Mouse (Mus musculus) CH12.LX (cell line): ENCODE measurements at regions not wholly inside any gene's neighbourhood (a gene's known extent, or its start where the extent isn't known, plus 50 kb on each side); places are given as distances from the start of the nearest gene placed in this dataset.
A peak's percentile ranks its signal among the peaks of the same experiment; 100 is the strongest.

Experiments
- DNase-seq: peaks from one replicate; pipeline ENCODE4 v3.0.0-alpha.2; 2013; ENCODE audit errors: extremely low read depth
- H3K27ac ChIP-seq: 2 replicates; pipeline ENCODE4 v1.5.1; 2012; ENCODE audit warnings: low read depth, mild to moderate bottlenecking, control low read depth, moderate library complexity; ENCODE audit not compliant: insufficient read depth
- H3K27me3 ChIP-seq: replicated peaks from 2 replicates; pipeline ENCODE3; 2012; ENCODE audit warnings: inconsistent platforms
- H3K36me3 ChIP-seq, 2 experiments: replicated peaks in 1 of 2; 2 replicates each; pipeline versions ENCODE3 to v1.6.1; 2012; ENCODE audit warnings: inconsistent platforms in 1 of 2, low read length in 1 of 2, mild to moderate bottlenecking in 1 of 2, mixed read lengths in 1 of 2, moderate library complexity in 1 of 2; ENCODE audit not compliant: control insufficient read depth in 1 of 2, insufficient read depth in 1 of 2
- H3K4me1 ChIP-seq, 2 experiments: 2 replicates each; pipeline ENCODE4 v1.6.1; 2012; ENCODE audit warnings: inconsistent platforms in 1 of 2, moderate library complexity in 1 of 2; ENCODE audit not compliant: insufficient read depth in 2 of 2, control insufficient read depth in 1 of 2
- H3K4me2 ChIP-seq: 2 replicates; pipeline ENCODE4 v1.6.1; 2012; ENCODE audit warnings: low read depth, mild to moderate bottlenecking, control low read depth; ENCODE audit not compliant: poor library complexity, insufficient read depth, severe bottlenecking
- H3K4me3 ChIP-seq, 3 experiments: fragments of 150-350 bp in 1 of 3; sonication (generic) in 1 of 3; replicated peaks in 1 of 3; 2 replicates each; pipeline versions ENCODE3 to v1.5.1; 2011 to 2012; ENCODE audit warnings: low read depth in 2 of 3, low read length in 2 of 3, mild to moderate bottlenecking in 2 of 3, moderate library complexity in 2 of 3, control low read depth in 1 of 3, improper control_type of control experiment in 1 of 3, inconsistent platforms in 1 of 3, mixed read lengths in 1 of 3; ENCODE audit not compliant: poor library complexity in 1 of 3
- H3K79me2 ChIP-seq: replicated peaks from 2 replicates; pipeline ENCODE4 v1.6.1; 2012; ENCODE audit warnings: mild to moderate bottlenecking, moderate library complexity; ENCODE audit not compliant: control insufficient read depth, poor library complexity, insufficient read depth, severe bottlenecking; ENCODE audit errors: extremely low read depth
- H3K9ac ChIP-seq: 2 replicates; pipeline ENCODE4 v1.6.1; 2012; ENCODE audit warnings: low read depth, mild to moderate bottlenecking, control low read depth, moderate library complexity; ENCODE audit not compliant: insufficient read depth
- H3K9me3 ChIP-seq: replicated peaks from 2 replicates; pipeline ENCODE3; 2012; ENCODE audit warnings: low read length, inconsistent platforms, mixed read lengths
- BHLHE40 ChIP-seq: IDR thresholded peaks from 2 replicates; pipeline ENCODE4 v1.6.1; 2011; ENCODE audit warnings: mild to moderate bottlenecking, low read depth, low read length, improper control_type of control experiment
- CHD1 ChIP-seq: IDR thresholded peaks from 2 replicates; pipeline ENCODE4 v1.6.1; 2012; ENCODE audit warnings: low read depth, low read length, improper control_type of control experiment, inconsistent platforms
- CHD2 ChIP-seq: IDR thresholded peaks from 2 replicates; pipeline ENCODE4 v1.6.1; 2011; ENCODE audit warnings: low read length, improper control_type of control experiment
- CTCF ChIP-seq, 2 experiments: IDR thresholded peaks in 1 of 2; conservative IDR thresholded peaks in 1 of 2; 2 replicates each; pipeline ENCODE4 v1.5.1; 2011 to 2012; ENCODE audit warnings: low read depth in 2 of 2, low read length in 2 of 2, improper control_type of control experiment in 1 of 2, inconsistent platforms in 1 of 2, mild to moderate bottlenecking in 1 of 2, moderate library complexity in 1 of 2
- E2F4 ChIP-seq: IDR thresholded peaks from 2 replicates; pipeline ENCODE4 v1.6.1; 2011; ENCODE audit warnings: low read depth, low read length, improper control_type of control experiment; ENCODE audit not compliant: insufficient replicate concordance
- ELF1 ChIP-seq: IDR thresholded peaks from 2 replicates; pipeline ENCODE4 v1.6.1; 2014; ENCODE audit warnings: low read depth, mild to moderate bottlenecking, inconsistent platforms, low read length, improper control_type of control experiment
- ETS1 ChIP-seq: conservative IDR thresholded peaks from 2 replicates; pipeline ENCODE4 v1.6.1; 2012; ENCODE audit warnings: low read depth, mild to moderate bottlenecking, inconsistent platforms, low read length, improper control_type of control experiment, moderate library complexity
- GABPA ChIP-seq: IDR thresholded peaks from 2 replicates; pipeline ENCODE4 v1.6.1; 2012; ENCODE audit warnings: low read depth, low read length, improper control_type of control experiment, inconsistent platforms; ENCODE audit not compliant: insufficient replicate concordance
- HCFC1 ChIP-seq: IDR thresholded peaks from 2 replicates; pipeline ENCODE4 v1.6.1; 2012; ENCODE audit warnings: low read depth, mild to moderate bottlenecking, inconsistent platforms, low read length, improper control_type of control experiment
- IRF4 ChIP-seq: IDR thresholded peaks from 2 replicates; pipeline ENCODE4 v1.6.1; 2014; ENCODE audit warnings: low read depth, mild to moderate bottlenecking, inconsistent platforms, low read length, improper control_type of control experiment
- JUN ChIP-seq: IDR thresholded peaks from 2 replicates; pipeline ENCODE4 v1.6.1; 2011; ENCODE audit warnings: low read depth, mild to moderate bottlenecking, low read length, improper control_type of control experiment, moderate library complexity; ENCODE audit not compliant: insufficient read depth
- JUND ChIP-seq: conservative IDR thresholded peaks from 2 replicates; pipeline ENCODE4 v1.6.1; 2011; ENCODE audit warnings: low read depth, low read length, improper control_type of control experiment
- KAT2A ChIP-seq: IDR thresholded peaks from 2 replicates; pipeline ENCODE4 v1.6.1; 2012; ENCODE audit warnings: low read length, improper control_type of control experiment, inconsistent platforms; ENCODE audit not compliant: insufficient replicate concordance
- MAX ChIP-seq: IDR thresholded peaks from 2 replicates; pipeline ENCODE4 v1.6.1; 2011; ENCODE audit warnings: low read length, improper control_type of control experiment
- MAZ ChIP-seq: IDR thresholded peaks from 2 replicates; pipeline ENCODE4 v1.6.1; 2012; ENCODE audit warnings: low read depth, mild to moderate bottlenecking, inconsistent platforms, low read length, improper control_type of control experiment, moderate library complexity
- MEF2A ChIP-seq: IDR thresholded peaks from 2 replicates; pipeline ENCODE4 v1.6.1; 2014; ENCODE audit warnings: low read depth, mild to moderate bottlenecking, inconsistent platforms, low read length, improper control_type of control experiment, borderline replicate concordance
- MXI1 ChIP-seq: IDR thresholded peaks from 2 replicates; pipeline ENCODE4 v1.6.1; 2011; ENCODE audit warnings: mild to moderate bottlenecking, low read depth, low read length, improper control_type of control experiment
- MYC ChIP-seq: IDR thresholded peaks from 2 replicates; pipeline ENCODE4 v1.6.1; 2011; ENCODE audit warnings: low read depth, mild to moderate bottlenecking, improper control_type of control experiment, low read length
- NELFE ChIP-seq: IDR thresholded peaks from 2 replicates; pipeline ENCODE4 v1.6.1; 2011; ENCODE audit warnings: low read depth, low read length, improper control_type of control experiment
- PAX5 ChIP-seq: IDR thresholded peaks from 2 replicates; pipeline ENCODE4 v1.6.1; 2012; ENCODE audit warnings: low read length, inconsistent platforms, mixed read lengths
- POLR2A ChIP-seq: IDR thresholded peaks from 2 replicates; pipeline ENCODE4 v1.6.1; 2011; ENCODE audit warnings: low read depth, mild to moderate bottlenecking, improper control_type of control experiment, low read length
- POLR2AphosphoS2 ChIP-seq: IDR thresholded peaks from 2 replicates; pipeline ENCODE4 v1.6.1; 2011; ENCODE audit warnings: low read depth, low read length, improper control_type of control experiment
- RAD21 ChIP-seq: IDR thresholded peaks from 2 replicates; pipeline ENCODE4 v1.6.1; 2011; ENCODE audit warnings: low read depth, mild to moderate bottlenecking, low read length, improper control_type of control experiment, moderate library complexity
- RCOR1 ChIP-seq: conservative IDR thresholded peaks from 2 replicates; pipeline ENCODE4 v1.6.1; 2012; ENCODE audit warnings: low read depth, mild to moderate bottlenecking, inconsistent platforms, low read length, improper control_type of control experiment
- SIN3A ChIP-seq: IDR thresholded peaks from 2 replicates; pipeline ENCODE4 v1.6.1; 2012; ENCODE audit warnings: low read length, improper control_type of control experiment, inconsistent platforms
- SMC3 ChIP-seq: IDR thresholded peaks from 2 replicates; pipeline ENCODE4 v1.6.1; 2011; ENCODE audit warnings: low read depth, low read length, improper control_type of control experiment
- TBP ChIP-seq: conservative IDR thresholded peaks from 2 replicates; pipeline ENCODE4 v1.6.1; 2011; ENCODE audit warnings: low read depth, low read length, improper control_type of control experiment
- TCF12 ChIP-seq: IDR thresholded peaks from 2 replicates; pipeline ENCODE4 v1.6.1; 2014; ENCODE audit warnings: low read depth, mild to moderate bottlenecking, inconsistent platforms, low read length, improper control_type of control experiment
- UBTF ChIP-seq: IDR thresholded peaks from 2 replicates; pipeline ENCODE4 v1.6.1; 2012; ENCODE audit warnings: low read depth, mild to moderate bottlenecking, inconsistent platforms, low read length, improper control_type of control experiment, moderate library complexity
- USF1 ChIP-seq: IDR thresholded peaks from 2 replicates; pipeline ENCODE4 v1.6.1; 2014; ENCODE audit warnings: low read depth, mild to moderate bottlenecking, inconsistent platforms, low read length, improper control_type of control experiment
- ZC3H11A ChIP-seq: IDR thresholded peaks from 2 replicates; pipeline ENCODE4 v1.6.1; 2012; ENCODE audit warnings: low read depth, mild to moderate bottlenecking, inconsistent platforms, low read length, improper control_type of control experiment
- ZKSCAN1 ChIP-seq: IDR thresholded peaks from 2 replicates; pipeline ENCODE4 v1.6.1; 2012; ENCODE audit warnings: low read depth, inconsistent platforms, low read length, improper control_type of control experiment, borderline replicate concordance
- ZMIZ1 ChIP-seq: IDR thresholded peaks from 2 replicates; pipeline ENCODE4 v1.6.1; 2012; ENCODE audit warnings: low read depth, mild to moderate bottlenecking, inconsistent platforms, low read length, improper control_type of control experiment
- ZNF384 ChIP-seq: IDR thresholded peaks from 2 replicates; pipeline ENCODE4 v1.6.1; 2012; ENCODE audit warnings: low read depth, low read length, improper control_type of control experiment, inconsistent platforms
- dilution Hi-C: fragments of 300-500 bp; cut with MboI; formaldehyde crosslinking; loops from 2 replicates; pipeline ENCODE4 v1.14.3; 2020; ENCODE audit warnings: low sequenced_read_pairs; ENCODE audit not compliant: extremely low pct_unique_long_range_greater_than_20kb, extremely low pct_ligation_motif_present
- in situ Hi-C: fragments of 300-500 bp; cut with MboI; formaldehyde crosslinking; loops from 3 replicates; pipeline ENCODE4 v1.14.3; 2019; ENCODE audit warnings: low sequenced_read_pairs, low pct_ligation_motif_present, low pct_unique_long_range_greater_than_20kb, mixed read lengths

DNA sequence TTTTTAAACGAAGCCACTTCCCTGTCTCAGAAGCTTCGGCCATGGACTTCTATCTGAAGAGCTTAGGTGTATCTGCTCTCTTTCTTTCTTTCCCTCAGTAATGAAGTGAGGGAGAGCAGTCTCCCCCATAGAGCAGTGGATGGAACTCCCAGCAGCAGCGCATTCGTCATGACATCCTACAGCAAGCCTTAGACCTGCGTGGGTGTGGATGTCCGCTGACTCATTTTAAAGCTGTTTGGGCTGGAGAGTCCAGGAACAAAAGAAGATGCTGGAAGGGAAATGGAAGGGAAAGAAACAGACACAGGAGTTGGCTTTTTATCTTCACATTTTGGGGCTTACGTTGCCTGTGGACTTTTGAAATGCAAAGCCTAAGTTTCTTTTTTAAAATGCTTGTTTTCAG lies 190.3 kb upstream of the Arhgap24 start:
- in situ Hi-C loops: no loop called here
- dilution Hi-C loops: no loop called here

DNA sequence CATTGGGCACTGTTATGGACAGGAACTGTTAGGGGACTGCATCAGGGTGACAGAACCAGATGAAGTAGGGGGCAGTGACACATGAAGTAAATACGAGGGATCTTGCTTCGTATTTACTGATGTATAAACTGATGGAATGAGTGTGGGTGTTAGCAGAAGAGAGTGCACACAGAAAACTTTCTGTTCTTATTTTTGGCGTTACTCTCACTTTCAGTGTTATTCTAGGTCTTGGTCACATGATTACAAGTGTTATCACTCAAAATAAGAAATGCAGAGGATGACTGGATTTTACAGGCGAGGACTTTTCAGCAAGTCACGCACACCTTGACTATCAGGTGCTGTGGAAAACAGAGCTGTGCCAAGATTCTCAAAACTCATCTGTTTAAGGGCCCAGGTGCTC lies 185.6 kb upstream of the Arhgap24 start:
- Histone ChIP-seq H3K4me2 (no peak overlapping the region), H3K4me1 (peaks cover 3 to 8% of the 10 kb centered on the region in 2 experiments; a peak in 3 of 4 replicates), H3K36me3 (no peaks in the 10 kb centered on the region), H3K79me2 (no peaks in the 10 kb centered on the region), H3K27ac (no peak overlapping the region), H3K4me3 (no peak overlapping the region), H3K27me3 (no peaks in the 10 kb centered on the region), H3K9ac (no peak overlapping the region), H3K9me3 (no peaks in the 10 kb centered on the region)
- peak; percentile 6 for DNase-seq
- dilution Hi-C loops: no loop called here
- in situ Hi-C loops: no loop called here
- TF ChIP-seq RCOR1: no peak
- TF ChIP-seq PAX5: no peak
- no peak for TF ChIP-seq CTCF (conservative IDR thresholded peaks at IDR 0.05 in 1 of 2, IDR thresholded peaks at IDR 0.05 in 1 of 2; ENCODE audit: low read depth in 2 of 2, low read length in 2 of 2)
- no peak for TF ChIP-seq ELF1
- no peak for TF ChIP-seq POLR2AphosphoS2
- no peak for TF ChIP-seq ZNF384
- TF ChIP-seq SMC3: no peak
- no peak for TF ChIP-seq MXI1
- no peak for TF ChIP-seq TBP
- no peak for TF ChIP-seq ZC3H11A
- TF ChIP-seq MEF2A: peak; percentile 70; the same call in 1 of the 2 replicates
- TF ChIP-seq JUND: no peak
- TF ChIP-seq MYC: no peak
- TF ChIP-seq BHLHE40: peak; percentile 73
- TF ChIP-seq TCF12: no peak
- TF ChIP-seq SIN3A: no peak
- TF ChIP-seq MAZ: no peak
- TF ChIP-seq GABPA: no peak
- no peak for TF ChIP-seq CHD2
- TF ChIP-seq MAX: no peak
- no peak for TF ChIP-seq ETS1
- no peak for TF ChIP-seq UBTF
- TF ChIP-seq USF1: no peak; the same call in 1 of the 2 replicates
- no peak for TF ChIP-seq NELFE
- no peak for TF ChIP-seq POLR2A
- no peak for TF ChIP-seq CHD1
- TF ChIP-seq KAT2A: no peak
- no peak for TF ChIP-seq ZMIZ1
- no peak for TF ChIP-seq ZKSCAN1
- no peak for TF ChIP-seq HCFC1
- peak; percentile 28; the same call in 1 of the 2 replicates for TF ChIP-seq IRF4

More for the DNA sequence above, 190.3 kb upstream of the Arhgap24 start:
- Histone ChIP-seq H3K27me3 (no peaks in the 10 kb centered on the region), H3K36me3 (no peaks in the 10 kb centered on the region), H3K9me3 (no peaks in the 10 kb centered on the region), H3K9ac (no peak overlapping the region), H3K79me2 (no peaks in the 10 kb centered on the region), H3K4me2 (no peak overlapping the region), H3K4me1 (peaks cover 3 to 8% of the 10 kb centered on the region in 2 experiments; a peak in 3 of 4 replicates), H3K27ac (no peak overlapping the region), H3K4me3 (no peak overlapping the region)
- no peak for DNase-seq
- TF ChIP-seq USF1 (no peak), E2F4 (no peak), JUND (no peak), POLR2A (no peak), RAD21 (no peak), CTCF (conservative IDR thresholded peaks at IDR 0.05 in 1 of 2, IDR thresholded peaks at IDR 0.05 in 1 of 2; ENCODE audit: low read depth in 2 of 2, low read length in 2 of 2) (no peak), MEF2A (no peak), CHD2 (no peak), JUN (no peak), RCOR1 (no peak), CHD1 (no peak), HCFC1 (no peak)
